Mouse (Mus musculus) hindbrain, postnatal 0 days (tissue): ENCODE measurements around the gene Spata21. TPM values are rescaled to one million over a fixed set of nuclear protein-coding genes. Genes with fewer than 3 reads are reported as not detected.

Experiments
- ATAC-seq: fragments of 200-750 bp; cut with Nextera tagmentation; 2 replicates; pipeline ENCODE4 v1.8.0; 2017; ENCODE audit warnings: mild to moderate bottlenecking, moderate TSS enrichment, moderate library complexity
- DNase-seq: peaks from one replicate; pipeline ENCODE4 v3.0.0-alpha.2; 2015; ENCODE audit warnings: low spot score
- H3K27ac ChIP-seq: fragments of 300-500 bp; sonication (generic); 2 replicates; pipeline ENCODE4 v1.5.1; 2014; ENCODE audit warnings: mild to moderate bottlenecking
- H3K27me3 ChIP-seq: fragments of 300-500 bp; sonication (generic); 2 replicates; pipeline ENCODE4 v1.6.1; 2014; ENCODE audit warnings: low read length, mixed read lengths; ENCODE audit not compliant: insufficient read depth
- H3K36me3 ChIP-seq: fragments of 300-500 bp; sonication (generic); 2 replicates; pipeline ENCODE4 v1.6.1; 2014; ENCODE audit warnings: low read length, mixed read lengths; ENCODE audit not compliant: insufficient read depth
- H3K4me1 ChIP-seq: fragments of 300-500 bp; sonication (generic); 2 replicates; pipeline ENCODE4 v1.6.1; 2014; ENCODE audit warnings: antibody characterized with exemption, low read length, mixed read lengths; ENCODE audit not compliant: insufficient read depth
- H3K4me2 ChIP-seq: fragments of 300-500 bp; sonication (generic); 2 replicates; pipeline ENCODE4 v1.6.1; 2014; ENCODE audit warnings: low read depth, mild to moderate bottlenecking, low read length, moderate library complexity, mixed read lengths
- H3K4me3 ChIP-seq: fragments of 300-500 bp; sonication (generic); 2 replicates; pipeline ENCODE4 v1.5.1; 2014; ENCODE audit warnings: low read length
- H3K9ac ChIP-seq: fragments of 300-500 bp; sonication (generic); replicated peaks from 2 replicates; pipeline ENCODE4 v1.6.1; 2014; ENCODE audit warnings: mild to moderate bottlenecking, low read length, moderate library complexity, mixed read lengths
- H3K9me3 ChIP-seq: fragments of 300-500 bp; sonication (generic); 2 replicates; pipeline ENCODE4 v1.6.1; 2016; ENCODE audit warnings: low read length, mixed read lengths
- CTCF ChIP-seq: IDR thresholded peaks from 2 replicates; pipeline ENCODE4 v1.5.1; 2016; ENCODE audit warnings: antibody characterized with exemption, control low read depth, low read depth
- WGBS: fragments of 180-500 bp; shearing (Covaris S2); extraction: QIAGEN DNeasy Blood & Tissue Kit; methylation state at CpG from one replicate; pipeline ENCODE4 v1.1.7; 2014; 5-methylcytosine and 5-hydroxymethylcytosine counted together
- polyA plus RNA-seq: library from polyadenylated mRNA; unstranded; fragments of >200 nt; fragmentation: Nextera tagmentation; extraction: Ambion mirVana; gene quantifications from 2 replicates; pipeline ENCODE4 v1.2.1, GENCODE M21; 2015
- total RNA-seq: library from RNA; depleted of rRNA; stranded (reverse); fragments of >200 nt; gene quantifications from 2 replicates; pipeline ENCODE4 v1.2.3, GENCODE M21; 2014

Gene Spata21
- total and polyA plus RNA-seq, 2 experiments from 2014 or later, result 0.37 to 1.6 TPM

- TF ChIP-seq CTCF, result peak; percentile 90
- H3K27ac ChIP-seq, result no peak overlapping the region
- H3K9ac ChIP-seq, result no peak overlapping the region
- DNase-seq, result peak; percentile 89
- no peak overlapping the region; the same call in 1 of the 2 replicates for H3K4me2 ChIP-seq
- peak; percentile 78 for ATAC-seq
- H3K36me3 ChIP-seq, result peaks cover 14% of the 10 kb centered on the region; the same call in 1 of the 2 replicates
- 23% methylated on average over 11 of the region's 11 CpGs for WGBS
- no peaks in the 10 kb centered on the region for H3K9me3 ChIP-seq
- H3K4me1 ChIP-seq, result no peaks in the 10 kb centered on the region; the same call in 1 of the 2 replicates
- H3K4me3 ChIP-seq, result no peak overlapping the region
- no peaks in the 10 kb centered on the region for H3K27me3 ChIP-seq
Measured at GRCm38 (mm10) chr4:141120700-141121099, 32.6 kb downstream of the Spata21 start.

- ATAC-seq, result no peak
- H3K4me2 ChIP-seq, result no peak overlapping the region
- 85% methylated on average over 7 of the region's 7 CpGs for WGBS
- no peak for DNase-seq
- H3K36me3 ChIP-seq, result no peaks in the 10 kb centered on the region
- no peaks in the 10 kb centered on the region; the same call in 1 of the 2 replicates for H3K4me1 ChIP-seq
- no peak overlapping the region for H3K27ac ChIP-seq
- no peaks in the 10 kb centered on the region for H3K9me3 ChIP-seq
- H3K4me3 ChIP-seq, result no peak overlapping the region
- H3K9ac ChIP-seq, result no peak overlapping the region
- H3K27me3 ChIP-seq, result no peaks in the 10 kb centered on the region
- TF ChIP-seq CTCF, result no peak
Measured at GRCm38 (mm10) chr4:141122663-141123062, 34.5 kb downstream of the Spata21 start.

GRCm38 (mm10) chr4:141123065-141123464, 34.9 kb downstream of the Spata21 start:
- Histone ChIP-seq H3K9me3 (no peaks in the 10 kb centered on the region), H3K27ac (no peak overlapping the region), H3K4me3 (no peak overlapping the region), H3K9ac (no peak overlapping the region), H3K4me1 (no peaks in the 10 kb centered on the region; the same call in 1 of the 2 replicates), H3K36me3 (no peaks in the 10 kb centered on the region), H3K27me3 (no peaks in the 10 kb centered on the region), H3K4me2 (no peak overlapping the region)
- WGBS, result 30% methylated on average over 1 of the region's 1 CpGs
- DNase-seq, result no peak
- ATAC-seq, result no peak
- TF ChIP-seq CTCF, result no peak

- H3K27ac ChIP-seq, result no peak overlapping the region
- H3K9me3 ChIP-seq, result no peaks in the 10 kb centered on the region
- no peaks in the 10 kb centered on the region for H3K27me3 ChIP-seq
- no peaks in the 10 kb centered on the region for H3K36me3 ChIP-seq
- no peak overlapping the region for H3K4me2 ChIP-seq
- 67% methylated on average over 6 of the region's 6 CpGs for WGBS
- no peak overlapping the region for H3K4me3 ChIP-seq
- H3K4me1 ChIP-seq, result 0 out of 2 replicates have a peak, but pooled peaks cover 6% of the 10 kb centered on the region
- ATAC-seq (no peak), DNase-seq (no peak)
- no peak for TF ChIP-seq CTCF
- H3K9ac ChIP-seq, result no peak overlapping the region
Measured at GRCm38 (mm10) chr4:141129190-141129710, 41.1 kb downstream of the Spata21 start.

- WGBS, result 74% methylated on average over 6 of the region's 6 CpGs
- H3K4me2 ChIP-seq, result no peak overlapping the region
- no peak for TF ChIP-seq CTCF
- peak overlapping the region; percentile 54; the same call in 1 of the 2 replicates for H3K27ac ChIP-seq
- peak; percentile 35 for DNase-seq
- no peaks in the 10 kb centered on the region for H3K27me3 ChIP-seq
- H3K4me3 ChIP-seq, result no peak overlapping the region
- H3K9ac ChIP-seq, result no peak overlapping the region
- ATAC-seq, result no peak
- H3K9me3 ChIP-seq, result no peaks in the 10 kb centered on the region
- H3K36me3 ChIP-seq, result no peaks in the 10 kb centered on the region
- 0 out of 2 replicates have a peak, but pooled peaks cover 6% of the 10 kb centered on the region for H3K4me1 ChIP-seq
Measured at GRCm38 (mm10) chr4:141130704-141131342, 42.7 kb downstream of the Spata21 start.

- Histone ChIP-seq H3K4me3 (no peak overlapping the region), H3K4me1 (0 out of 2 replicates have a peak, but pooled peaks cover 11% of the 10 kb centered on the region), H3K27me3 (no peaks in the 10 kb centered on the region), H3K4me2 (no peak overlapping the region), H3K36me3 (no peaks in the 10 kb centered on the region), H3K9me3 (no peaks in the 10 kb centered on the region), H3K9ac (no peak overlapping the region), H3K27ac (peak overlapping the region; percentile 54; the same call in 1 of the 2 replicates)
- DNase-seq (no peak), ATAC-seq (peak; percentile 48; the same call in 1 of the 2 replicates)
- 55% methylated on average over 5 of the region's 5 CpGs for WGBS
- no peak for TF ChIP-seq CTCF
Measured at GRCm38 (mm10) chr4:141131531-141132061, 43.5 kb downstream of the Spata21 start.

GRCm38 (mm10) chr4:141132191-141132590, 44.1 kb downstream of the Spata21 start:
- H3K27me3 ChIP-seq, result no peaks in the 10 kb centered on the region
- H3K4me3 ChIP-seq, result no peak overlapping the region
- H3K4me1 ChIP-seq, result 0 out of 2 replicates have a peak, but pooled peaks cover 14% of the 10 kb centered on the region
- TF ChIP-seq CTCF, result no peak
- no peaks in the 10 kb centered on the region for H3K9me3 ChIP-seq
- no peak for ATAC-seq
- no peaks in the 10 kb centered on the region for H3K36me3 ChIP-seq
- WGBS, result 56% methylated on average over 8 of the region's 8 CpGs
- H3K27ac ChIP-seq, result peak overlapping the region; percentile 54; the same call in 1 of the 2 replicates
- no peak overlapping the region for H3K4me2 ChIP-seq
- no peak for DNase-seq
- no peak overlapping the region for H3K9ac ChIP-seq
